Mouse (Mus musculus) bone marrow, adult 2 months (tissue): ENCODE measurements around the gene Ttc21b.

ENCODE experiments used
- CTCF ChIP-seq: fragments of 200-500 bp; IDR thresholded peaks from 2 replicates; pipeline ENCODE4 v1.5.1; 2011; ENCODE audit warnings: low read length, control low read depth; ENCODE audit not compliant: control insufficient read depth, insufficient read depth
- POLR2A ChIP-seq: fragments of 200-500 bp; IDR thresholded peaks from 2 replicates; pipeline ENCODE4 v1.6.1; 2011; ENCODE audit warnings: low read depth, mild to moderate bottlenecking, control low read depth, low read length, borderline replicate concordance; ENCODE audit not compliant: control insufficient read depth

- no peak for TF ChIP-seq POLR2A
- TF ChIP-seq CTCF: no peak
These were observed 76.6 kb downstream of the Ttc21b start for GRCm38 (mm10) chr2:66179782-66180181.
